Mouse (Mus musculus) embryonic fibroblast, embryonic 13.5 days (primary cell): ENCODE results near the gene Lmln. TPM values are rescaled to one million over a fixed set of nuclear protein-coding genes. Genes with fewer than 3 reads are reported as not detected.

Source experiments
- H3K27ac ChIP-seq: 2 replicates; pipeline ENCODE4 v1.5.1; 2012; ENCODE audit warnings: low read length, control low read depth, inconsistent platforms; ENCODE audit not compliant: insufficient read depth
- H3K4me1 ChIP-seq: 2 replicates; pipeline ENCODE4 v1.6.1; 2011; ENCODE audit warnings: low read length; ENCODE audit not compliant: control insufficient read depth, insufficient read depth
- H3K4me3 ChIP-seq: 2 replicates; pipeline ENCODE4 v1.5.1; 2011; ENCODE audit warnings: mild to moderate bottlenecking, control low read depth, low read length; ENCODE audit not compliant: insufficient read depth
- CTCF ChIP-seq: IDR thresholded peaks from 2 replicates; pipeline ENCODE4 v1.5.1; 2011; ENCODE audit warnings: mild to moderate bottlenecking, control low read depth, low read length, moderate library complexity, borderline replicate concordance; ENCODE audit not compliant: insufficient read depth
- POLR2A ChIP-seq: IDR thresholded peaks from 2 replicates; pipeline ENCODE4 v1.6.1; 2011; ENCODE audit warnings: low read depth, mild to moderate bottlenecking, control low read depth, low read length, moderate library complexity
- polyA plus RNA-seq: library from polyadenylated mRNA; stranded (reverse); fragments of >200 nt; gene quantifications from 2 replicates; pipeline ENCODE4 v1.2.4, GENCODE M21; 2011; ENCODE audit warnings: low read depth; ENCODE audit not compliant: missing spikeins, insufficient read length

Gene Lmln
- 1.9 and 2.4 TPM in 2 replicates for polyA plus RNA-seq

GRCm38 (mm10) chr16:33062024-33062681 is at the start of gene Lmln:
Gene Lmln, plus strand, starts transcription at chr16:33062521.
- TF ChIP-seq POLR2A = peak; percentile 86
- TF ChIP-seq CTCF = no peak
- peaks cover 6% of the 10 kb centered on the region for H3K4me1 ChIP-seq
- peak within 1 kb of the TSS; percentile 64 for H3K4me3 ChIP-seq
- H3K27ac ChIP-seq = peak within 1 kb of the TSS; percentile 82

- TF ChIP-seq CTCF = no peak
- Histone ChIP-seq H3K4me1 (no peaks in the 10 kb centered on the region), H3K4me3 (no peak overlapping the region), H3K27ac (no peak overlapping the region)
These were observed 48.5 kb upstream of the Lmln start for GRCm38 (mm10) chr16:33013801-33014200.

- Histone ChIP-seq H3K27ac (no peak overlapping the region), H3K4me1 (no peaks in the 10 kb centered on the region), H3K4me3 (no peak overlapping the region)
- TF ChIP-seq CTCF (no peak), POLR2A (no peak)
These were observed 47.4 kb upstream of the Lmln start for GRCm38 (mm10) chr16:33014921-33015320.

DNA sequence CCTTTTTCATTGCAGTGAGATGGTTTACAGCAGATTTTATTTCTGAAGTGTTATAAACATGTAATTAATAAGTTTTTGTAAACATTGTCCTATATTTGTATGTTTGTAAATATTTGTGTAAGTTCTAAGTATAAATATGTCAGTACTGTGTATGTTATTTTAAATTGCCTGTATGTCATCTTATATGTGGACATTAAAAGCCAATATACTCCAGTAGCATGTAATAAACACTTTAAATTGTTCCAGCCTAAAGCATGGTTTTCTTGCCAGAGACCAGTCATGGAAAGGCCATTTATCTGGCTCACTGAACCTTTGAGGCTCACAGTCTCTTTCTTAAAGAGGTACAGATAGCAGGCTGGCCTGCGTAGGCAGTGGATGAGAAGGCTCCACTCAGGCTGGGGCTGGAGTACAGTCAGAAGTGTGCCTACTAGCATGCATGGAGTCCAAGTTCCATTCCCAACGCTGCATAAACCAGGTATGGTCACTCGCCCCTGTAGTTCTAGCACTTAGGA is 46.9 kb upstream of the Lmln start:
- H3K27ac ChIP-seq = no peak overlapping the region
- H3K4me1 ChIP-seq = no peaks in the 10 kb centered on the region
- TF ChIP-seq CTCF (no peak), POLR2A (no peak)
- no peak overlapping the region for H3K4me3 ChIP-seq

DNA sequence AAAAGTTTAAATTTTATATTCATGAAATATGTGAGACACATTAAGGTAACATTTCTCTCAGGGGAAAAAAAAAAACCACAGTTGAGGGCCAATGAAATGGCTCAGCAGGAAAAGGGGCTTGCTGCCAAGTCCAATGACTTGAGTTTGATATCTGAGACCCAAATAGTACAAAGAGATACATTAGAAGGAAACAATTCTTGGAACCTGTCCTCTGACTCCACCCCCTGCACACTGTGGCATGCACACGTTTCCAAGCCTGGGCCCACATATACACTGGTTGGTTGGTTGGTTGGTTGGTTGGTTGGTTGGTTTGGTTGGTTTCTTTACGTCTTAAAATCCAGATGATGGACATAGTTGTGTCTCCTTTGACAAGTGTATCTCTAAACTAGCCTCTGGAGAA is 46.3 kb upstream of the Lmln start:
- Histone ChIP-seq H3K27ac (no peak overlapping the region), H3K4me3 (no peak overlapping the region), H3K4me1 (no peaks in the 10 kb centered on the region)
- no peak for TF ChIP-seq POLR2A
- TF ChIP-seq CTCF = no peak

- no peak overlapping the region for H3K4me3 ChIP-seq
- TF ChIP-seq POLR2A (no peak), CTCF (no peak)
- H3K4me1 ChIP-seq = no peaks in the 10 kb centered on the region
- no peak overlapping the region for H3K27ac ChIP-seq
These were observed 44.5 kb upstream of the Lmln start for GRCm38 (mm10) chr16:33017677-33018349.

GRCm38 (mm10) chr16:33019117-33019770 is 43.1 kb upstream of the Lmln start:
- Histone ChIP-seq H3K4me1 (no peaks in the 10 kb centered on the region), H3K27ac (no peak overlapping the region), H3K4me3 (no peak overlapping the region)
- TF ChIP-seq CTCF (no peak), POLR2A (no peak)

DNA sequence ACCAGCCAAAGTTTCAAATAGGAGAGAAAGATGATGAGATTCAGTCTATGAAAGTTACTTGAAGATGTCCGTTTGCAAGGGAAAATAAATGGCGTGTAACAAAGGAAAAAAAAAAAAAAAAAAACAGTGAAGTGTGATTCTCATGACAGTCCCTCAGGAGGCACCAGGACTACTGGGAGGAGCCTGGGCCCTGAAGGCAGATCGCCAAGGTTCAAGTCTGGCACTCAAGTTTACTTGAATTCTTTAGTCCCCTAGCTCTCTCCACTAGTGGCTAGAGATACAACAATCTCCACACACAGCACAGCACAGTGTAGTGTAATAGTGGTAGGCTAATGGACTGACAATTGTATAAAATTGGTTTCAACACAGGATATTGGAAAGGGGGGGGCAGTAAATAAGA is 40.9 kb upstream of the Lmln start:
- Histone ChIP-seq H3K4me1 (no peaks in the 10 kb centered on the region), H3K4me3 (no peak overlapping the region), H3K27ac (no peak overlapping the region)
- TF ChIP-seq CTCF = no peak

DNA sequence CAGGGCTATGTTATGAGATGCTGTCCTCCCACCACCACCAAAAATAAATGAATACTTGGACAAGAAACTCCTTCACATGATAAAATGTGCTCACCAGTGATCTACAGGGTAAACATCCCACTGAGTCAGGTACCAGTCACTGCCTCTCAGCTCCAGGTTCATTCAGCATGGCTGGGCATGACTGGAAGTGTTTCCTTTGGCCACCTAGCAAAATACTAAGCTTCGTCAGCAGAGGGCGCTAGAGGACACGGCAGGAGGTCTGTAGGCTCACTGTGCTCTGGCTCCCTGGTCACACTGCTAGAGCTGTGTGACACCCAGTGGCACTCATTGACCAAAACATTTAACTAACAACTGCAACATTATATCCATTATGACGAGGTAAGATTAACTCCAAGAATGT is 38.6 kb upstream of the Lmln start:
- no peak overlapping the region for H3K4me3 ChIP-seq
- no peaks in the 10 kb centered on the region for H3K4me1 ChIP-seq
- no peak for TF ChIP-seq POLR2A
- peak; percentile 95 for TF ChIP-seq CTCF
- no peak overlapping the region for H3K27ac ChIP-seq

GRCm38 (mm10) chr16:33024456-33025104 is 37.7 kb upstream of the Lmln start:
- no peak overlapping the region for H3K4me3 ChIP-seq
- TF ChIP-seq CTCF (no peak), POLR2A (no peak)
- no peaks in the 10 kb centered on the region for H3K4me1 ChIP-seq
- no peak overlapping the region for H3K27ac ChIP-seq
